Mouse (Mus musculus): ENCODE measurements around the gene Syt12. TPM values are rescaled to one million over a fixed set of nuclear protein-coding genes. Genes with fewer than 3 reads are reported as not detected.

Gene Syt12
- total RNA-seq, 2 experiments from 2014 or later = 4.4 to 5.3 TPM

- no peak for DNase-seq
- intact Hi-C loops (cut with DNase I) = no loop called here
These were observed 26.1 kb downstream of the Syt12 start for GRCm38 (mm10) chr19:4451098-4451497.

GRCm38 (mm10) chr19:4450666-4451065, 26.6 kb downstream of the Syt12 start:
- DNase-seq = no peak
- intact Hi-C loops (cut with DNase I) = no loop called here

GRCm38 (mm10) chr19:4449230-4449629, 28.0 kb downstream of the Syt12 start:
- DNase-seq = no peak
- intact Hi-C loops (cut with DNase I) = loop anchor here (10.0 kb wide), 2 partner anchors 114 to 194 kb away; no protein-coding TSS in a partner anchor

DNA sequence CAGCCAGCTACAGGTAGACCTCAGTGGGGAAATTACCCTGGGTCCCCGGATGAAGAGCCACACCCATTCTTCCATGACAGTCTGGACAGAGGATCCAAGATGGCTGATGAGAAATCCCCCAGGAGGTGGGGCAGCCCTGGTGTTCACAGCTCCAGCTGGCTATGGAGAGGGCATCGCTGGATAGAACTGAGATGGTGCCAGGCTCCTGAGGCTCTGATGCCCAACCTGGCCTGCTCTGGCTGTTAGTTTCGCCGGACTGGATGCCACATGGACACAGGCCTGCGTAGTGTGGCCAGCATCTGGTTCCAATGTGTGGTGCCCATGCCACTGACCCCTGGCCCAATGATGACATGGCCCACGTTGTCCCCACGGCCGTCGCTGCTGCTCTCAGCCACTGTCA, 29.8 kb downstream of the Syt12 start:
- DNase-seq = peak; percentile 32
- intact Hi-C loops (cut with DNase I) = loop anchor here (10.0 kb wide), 2 partner anchors 113 to 193 kb away; no protein-coding TSS in a partner anchor

DNA sequence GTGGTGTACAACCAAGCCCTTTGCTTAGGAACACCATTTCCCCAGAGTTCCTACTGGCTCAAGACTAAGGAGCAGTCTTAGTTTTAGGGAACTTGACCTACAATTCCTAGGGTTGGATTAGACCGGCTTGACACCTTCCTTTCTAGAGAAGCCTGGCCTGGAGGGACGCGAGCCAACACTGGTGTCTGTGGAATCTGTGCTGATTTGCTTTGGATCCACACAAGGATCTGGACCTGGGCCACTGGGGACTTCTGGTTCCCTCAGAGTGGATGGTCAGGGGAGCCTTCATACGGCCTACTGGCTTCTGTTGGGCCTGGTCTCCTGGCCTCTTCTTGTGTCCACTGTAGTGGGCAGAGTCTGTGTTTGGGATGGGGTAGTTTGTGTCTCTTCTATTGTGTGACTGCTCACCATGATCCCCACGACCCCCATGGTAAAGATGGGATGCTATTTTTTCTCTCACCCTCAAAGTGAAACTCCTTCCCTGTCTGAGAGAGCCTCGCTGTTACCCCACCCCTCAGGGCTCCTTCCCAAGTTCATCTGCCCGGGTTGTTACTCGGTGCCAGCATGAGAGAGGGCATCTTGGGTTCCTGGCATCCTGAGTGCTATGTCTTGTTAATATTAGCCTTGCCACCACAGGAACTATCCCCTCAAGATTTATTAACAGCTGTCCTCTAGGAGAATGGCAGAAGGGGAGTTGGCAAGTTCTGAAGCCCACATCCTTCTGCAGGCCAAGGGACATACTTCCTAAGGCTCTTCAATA, 30.4 kb downstream of the Syt12 start:
- intact Hi-C loops (cut with DNase I) = loop anchor here (10.0 kb wide), 2 partner anchors 112 to 192 kb away; no protein-coding TSS in a partner anchor
- peak; percentile 35 for DNase-seq

DNA sequence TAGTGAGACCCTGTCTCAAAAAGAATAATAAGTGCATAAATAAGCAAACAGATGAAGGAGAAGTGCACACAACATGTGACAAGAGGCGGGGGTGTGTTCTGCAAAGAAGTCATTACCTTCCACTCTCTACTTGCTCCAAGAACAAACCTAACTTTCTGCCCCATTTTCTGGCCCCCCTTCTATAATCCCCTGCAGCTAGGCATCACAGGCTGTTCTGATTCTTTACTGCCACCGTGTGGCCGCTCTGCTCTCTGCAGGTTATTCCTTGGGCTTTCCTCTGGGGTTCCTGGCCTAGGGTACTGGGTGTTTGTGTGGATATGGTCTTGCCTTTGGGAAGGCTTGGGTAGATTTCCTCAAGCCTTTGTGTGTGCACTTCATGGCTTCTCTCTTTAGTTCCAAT, 34.8 kb downstream of the Syt12 start:
- intact Hi-C loops (cut with DNase I) = loop anchor here (10.0 kb wide), 2 partner anchors 108 to 188 kb away; no protein-coding TSS in a partner anchor
- peak; percentile 72 for DNase-seq

DNA sequence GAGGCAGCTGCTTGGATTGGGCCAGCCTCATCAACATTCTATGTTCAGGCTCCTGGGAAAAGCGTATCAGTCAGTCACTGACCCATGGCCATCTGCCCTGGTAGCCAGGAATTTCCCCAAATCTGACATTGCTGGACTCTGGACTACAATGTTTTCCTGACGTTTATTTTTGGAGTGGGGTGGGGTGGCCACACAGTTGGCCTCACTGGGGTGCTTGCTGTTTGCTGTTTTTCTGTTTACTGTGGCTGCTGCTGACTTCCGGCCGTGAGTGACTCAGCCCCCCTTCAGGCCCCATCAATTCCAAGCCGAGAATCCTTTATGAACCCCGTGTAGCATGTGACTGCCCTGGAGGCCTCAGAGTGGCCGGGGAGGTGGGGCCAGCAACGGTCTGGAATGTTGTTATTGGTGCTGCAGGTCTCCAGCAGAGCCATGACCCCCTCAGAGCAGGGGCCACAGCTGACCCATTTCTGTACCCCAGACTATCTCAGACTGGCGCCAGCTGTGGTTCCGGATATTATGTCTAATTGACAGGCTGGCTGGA, 35.6 kb downstream of the Syt12 start:
- DNase-seq = no peak
- intact Hi-C loops (cut with DNase I) = loop anchor here (10.0 kb wide), 2 partner anchors 107 to 187 kb away; no protein-coding TSS in a partner anchor

GRCm38 (mm10) chr19:4441090-4441591, 36.1 kb downstream of the Syt12 start:
- intact Hi-C loops (cut with DNase I) = loop anchor here (10.0 kb wide), 2 partner anchors 106 to 186 kb away; no protein-coding TSS in a partner anchor
- peak; percentile 47 for DNase-seq

DNA sequence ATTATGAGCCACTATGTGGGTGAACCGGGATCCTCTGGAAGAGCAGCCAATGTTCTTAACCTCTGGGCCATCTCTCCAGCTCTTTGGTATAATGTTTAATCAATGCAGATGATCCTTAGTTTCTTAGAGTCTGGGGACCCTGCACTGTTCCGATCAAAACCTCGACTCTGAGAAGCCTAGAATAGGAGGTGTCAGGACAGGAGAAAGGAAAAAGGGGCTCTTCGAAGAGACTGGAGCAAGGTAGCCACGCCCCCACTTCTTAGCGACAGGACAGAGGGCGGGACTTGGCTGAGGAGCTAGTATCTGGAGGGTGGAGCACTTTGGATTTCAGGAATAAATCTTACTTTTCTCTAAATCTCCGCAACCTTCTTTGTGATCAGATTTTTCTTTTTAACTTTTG, 37.0 kb downstream of the Syt12 start:
- intact Hi-C loops (cut with DNase I) = loop anchor here (10.0 kb wide), 2 partner anchors 105 to 185 kb away; no protein-coding TSS in a partner anchor
- no peak for DNase-seq

- no peak for DNase-seq
- intact Hi-C loops (cut with DNase I) = no loop called here
These were observed 38.0 kb downstream of the Syt12 start, which contains the start of gene Rhod for GRCm38 (mm10) chr19:4439161-4439801. Gene Rhod (minus strand): TSS chr19:4439432.

GRCm38 (mm10) chr19:4438791-4439160, 38.5 kb downstream of the Syt12 start:
- DNase-seq = no peak

DNA sequence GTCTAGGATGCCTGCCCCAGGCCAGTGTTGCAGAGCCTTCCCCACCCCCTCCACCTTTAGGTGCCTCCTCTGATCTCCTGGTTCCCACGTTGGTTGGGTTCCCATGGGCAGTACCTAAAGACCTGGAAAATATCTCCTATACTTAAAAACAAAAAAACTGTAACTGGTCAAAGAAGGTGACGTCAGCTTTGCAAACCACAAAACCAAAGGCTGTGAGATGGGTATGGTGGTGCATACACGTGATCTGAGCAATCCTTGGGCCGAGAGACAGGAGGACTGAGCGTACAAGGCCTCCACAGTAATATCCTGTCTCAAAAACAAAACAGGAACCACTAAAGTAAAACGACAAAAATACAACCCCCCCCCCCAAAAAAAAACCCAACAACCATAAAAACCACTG, 39.4 kb downstream of the Syt12 start:
- DNase-seq = no peak
- intact Hi-C loops (cut with DNase I) = no loop called here

More at GRCm38 (mm10) chr19:4438791-4439160, 38.5 kb downstream of the Syt12 start:
- intact Hi-C loops (cut with DNase I) = no loop called here

- intact Hi-C loops (cut with DNase I) = no loop called here
These were observed 41.0 kb downstream of the Syt12 start for GRCm38 (mm10) chr19:4436254-4436653.

GRCm38 (mm10) chr19:4434999-4435398, 42.2 kb downstream of the Syt12 start:
- no peak for DNase-seq
- intact Hi-C loops (cut with DNase I) = no loop called here

More at GRCm38 (mm10) chr19:4436254-4436653, 41.0 kb downstream of the Syt12 start:
- DNase-seq = no peak

- no peak for DNase-seq
- intact Hi-C loops (cut with DNase I) = no loop called here
These were observed 43.5 kb downstream of the Syt12 start for GRCm38 (mm10) chr19:4433756-4434155.

DNA sequence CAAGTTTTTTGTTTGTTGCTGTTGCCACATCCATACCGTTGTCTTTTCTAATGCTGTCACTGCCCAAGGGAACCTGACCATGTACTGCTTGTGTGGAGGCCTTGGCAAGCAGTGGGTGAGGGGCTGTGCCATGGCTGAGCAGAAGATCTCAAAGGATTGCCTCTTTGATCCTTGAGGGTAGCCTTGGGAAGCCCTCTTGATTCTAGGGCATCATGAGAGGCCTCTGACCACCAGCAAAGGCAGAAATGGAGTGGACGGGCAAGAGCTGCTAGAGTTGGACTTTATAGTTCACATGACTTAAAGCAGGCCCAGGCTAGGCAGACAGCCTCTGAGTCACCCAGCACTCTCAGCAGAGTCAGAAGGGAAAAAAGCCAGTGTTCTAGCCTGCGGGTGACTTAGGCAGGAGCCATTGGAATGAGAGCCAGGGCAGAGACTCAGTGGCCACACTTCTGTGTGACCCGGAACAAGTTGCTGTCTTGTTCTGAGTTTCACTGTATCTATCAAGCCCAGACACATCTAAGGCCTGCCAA, 47.1 kb downstream of the Syt12 start:
- DNase-seq = no peak
- intact Hi-C loops (cut with DNase I) = no loop called here

GRCm38 (mm10) chr19:4425610-4426366, 51.5 kb downstream of the Syt12 start:
- no peak for DNase-seq
- intact Hi-C loops (cut with DNase I) = no loop called here

- no peak for DNase-seq
- intact Hi-C loops (cut with DNase I) = no loop called here
These were observed 54.2 kb downstream of the Syt12 start for GRCm38 (mm10) chr19:4423021-4423420.

DNA sequence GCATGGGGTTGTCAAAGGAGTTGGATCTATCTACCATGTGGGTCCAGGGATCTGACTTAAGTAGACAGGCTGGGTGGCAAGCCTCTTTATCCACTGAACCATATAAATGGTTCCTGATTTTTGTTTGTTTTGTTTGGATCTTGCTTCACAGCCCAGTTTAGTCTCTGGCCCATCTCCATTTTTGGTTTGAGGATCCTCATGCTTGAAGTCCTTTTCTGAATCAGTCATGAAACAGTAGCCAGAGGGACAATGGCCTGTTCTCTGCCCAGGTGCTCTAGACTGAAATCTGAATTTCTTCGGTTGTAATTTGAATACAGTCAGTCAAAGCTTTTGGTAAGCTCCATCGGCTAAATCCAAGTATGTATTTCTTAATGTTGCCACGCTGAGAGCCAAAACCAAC, 54.7 kb downstream of the Syt12 start:
- intact Hi-C loops (cut with DNase I) = no loop called here
- no peak for DNase-seq
